Mouse (Mus musculus): ENCODE results near the gene Trit1.
A peak's percentile ranks its signal among the peaks of the same experiment; 100 is the strongest.
"Not testable (repeated sequence)": the region's sequence is repeated elsewhere in the genome, so short reads cannot be mapped to it uniquely, and the experiment has no call there.

The Trit1 gene

GRCm38 (mm10) chr4:123016451-123016957 lies at the start of gene Trit1:
Gene Trit1 (plus strand): TSS chr4:123016597.
- DNase-seq (ENCODE audit: low spot score in 2 of 2): peak; percentile 89 to 95

- no peak for DNase-seq (ENCODE audit: low spot score in 2 of 2)
Observed at GRCm38 (mm10) chr4:122968106-122968505, 48.3 kb upstream of the Trit1 start.

- DNase-seq (ENCODE audit: low spot score in 2 of 2): no peak
Observed at GRCm38 (mm10) chr4:122971191-122971590, 45.2 kb upstream of the Trit1 start.

GRCm38 (mm10) chr4:122971646-122972045 lies 44.8 kb upstream of the Trit1 start:
- no peak for DNase-seq (ENCODE audit: low spot score in 2 of 2)

GRCm38 (mm10) chr4:122972056-122972455 lies 44.3 kb upstream of the Trit1 start:
- DNase-seq (ENCODE audit: low spot score in 2 of 2): no peak

GRCm38 (mm10) chr4:122974976-122975520 lies 41.3 kb upstream of the Trit1 start:
- DNase-seq (ENCODE audit: low spot score in 2 of 2): no peak

GRCm38 (mm10) chr4:122976885-122977284 lies 39.5 kb upstream of the Trit1 start:
- DNase-seq (ENCODE audit: low spot score in 2 of 2): no peak

- DNase-seq (ENCODE audit: low spot score in 2 of 2): no peak
Observed at GRCm38 (mm10) chr4:122978850-122979249, 37.5 kb upstream of the Trit1 start.

GRCm38 (mm10) chr4:122979826-122980225 lies 36.6 kb upstream of the Trit1 start:
- no peak for DNase-seq (ENCODE audit: low spot score in 2 of 2)

GRCm38 (mm10) chr4:122980684-122981083 lies 35.7 kb upstream of the Trit1 start:
- DNase-seq (ENCODE audit: low spot score in 2 of 2): no peak

GRCm38 (mm10) chr4:122981238-122981637 lies 35.2 kb upstream of the Trit1 start:
- no peak for DNase-seq (ENCODE audit: low spot score in 2 of 2)

- DNase-seq (ENCODE audit: low spot score in 2 of 2): no peak
Observed at GRCm38 (mm10) chr4:122981930-122982329, 34.5 kb upstream of the Trit1 start.

- no peak for DNase-seq (ENCODE audit: low spot score in 2 of 2)
Observed at GRCm38 (mm10) chr4:122982537-122982936, 33.9 kb upstream of the Trit1 start.

- DNase-seq (ENCODE audit: low spot score in 2 of 2): no peak
Observed at GRCm38 (mm10) chr4:122983486-122984261, 32.7 kb upstream of the Trit1 start.

- DNase-seq (ENCODE audit: low spot score in 2 of 2): no peak
Observed at GRCm38 (mm10) chr4:122985110-122985509, 31.3 kb upstream of the Trit1 start.

GRCm38 (mm10) chr4:122987421-122987820 lies 29.0 kb upstream of the Trit1 start:
- no peak for DNase-seq (ENCODE audit: low spot score in 2 of 2)

GRCm38 (mm10) chr4:122988004-122988403 lies 28.4 kb upstream of the Trit1 start:
- DNase-seq (ENCODE audit: low spot score in 2 of 2): not testable (repeated sequence)

- DNase-seq (ENCODE audit: low spot score in 2 of 2): no peak
Observed at GRCm38 (mm10) chr4:122991177-122991576, 25.2 kb upstream of the Trit1 start.

- no peak for DNase-seq (ENCODE audit: low spot score in 2 of 2)
Observed at GRCm38 (mm10) chr4:122992276-122992675, 24.1 kb upstream of the Trit1 start.

- DNase-seq (ENCODE audit: low spot score in 2 of 2): peak; percentile 76 to 84
Observed at GRCm38 (mm10) chr4:122995404-122996220, 20.8 kb upstream of the Trit1 start, which contains the start of gene Mycl. Gene Mycl (plus strand): TSS chr4:122995652.

GRCm38 (mm10) chr4:122996221-122996617 lies 20.2 kb upstream of the Trit1 start:
- peak in 1 of 2 experiments; percentile 42 for DNase-seq (ENCODE audit: low spot score in 2 of 2)
